Mouse (Mus musculus): ENCODE measurements around the gene Plpp3. TPM values are rescaled to one million over a fixed set of nuclear protein-coding genes. Genes with fewer than 3 reads are reported as not detected.

The Plpp3 gene
- polyA plus RNA-seq, 1 experiment, result 7.0 TPM

DNA sequence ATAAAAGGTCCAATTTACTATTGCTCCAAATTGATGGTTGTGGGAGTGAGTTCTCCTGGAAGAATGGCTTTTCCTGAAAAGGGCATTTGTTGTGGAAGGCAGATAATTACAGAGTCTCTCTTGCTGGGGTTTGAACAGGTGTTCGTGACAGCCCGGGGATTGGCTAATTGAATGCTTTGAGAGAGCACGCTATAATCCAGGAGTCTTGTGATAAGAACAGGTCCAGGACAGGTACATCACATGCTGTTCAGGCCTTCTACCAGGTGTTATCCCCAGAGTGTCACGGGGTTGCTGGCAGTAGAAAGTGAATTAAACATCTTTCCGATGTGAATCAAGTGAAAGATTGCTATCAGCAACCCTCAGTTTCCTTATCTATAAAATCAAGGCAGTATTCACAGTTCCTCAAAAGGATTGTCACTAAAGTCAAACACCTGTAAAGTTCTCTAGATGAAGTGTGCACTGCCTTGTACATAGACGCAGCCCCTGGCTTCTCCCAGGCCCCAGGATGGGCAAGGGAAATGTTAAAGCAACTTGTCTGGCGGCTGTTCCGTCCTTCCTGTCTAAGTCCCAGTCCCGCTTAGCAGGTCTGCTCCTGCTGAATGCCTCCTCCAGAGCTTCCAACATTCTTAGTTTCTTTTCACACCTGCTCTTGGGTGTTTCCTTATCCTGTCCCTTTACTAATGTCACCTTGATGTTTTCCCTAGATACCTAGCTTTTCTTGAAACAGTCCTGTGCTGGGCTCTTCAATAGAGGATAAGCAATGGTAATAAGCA, 40.0 kb downstream of the Plpp3 start:
- TF ChIP-seq USF1 (IDR thresholded peaks at IDR 0.05; ENCODE audit: low read depth), result no peak
- TF ChIP-seq CEBPB (IDR thresholded peaks at IDR 0.05; ENCODE audit: low read depth), result no peak
- TF ChIP-seq MAX (IDR thresholded peaks at IDR 0.05), result no peak
- TF ChIP-seq MYOD1 (IDR thresholded peaks at IDR 0.05; ENCODE audit: control insufficient read depth, insufficient read length, low read depth), result no peak
- no peak for TF ChIP-seq CTCF (IDR thresholded peaks at IDR 0.05; ENCODE audit: control insufficient read depth, insufficient read depth, insufficient read length)
- TF ChIP-seq FOSL1 (IDR thresholded peaks at IDR 0.05; ENCODE audit: insufficient read depth, low read length, poor library complexity, severe bottlenecking), result no peak
- TF ChIP-seq MYOG (IDR thresholded peaks at IDR 0.05; ENCODE audit: control insufficient read depth, extremely low read depth, insufficient read length), result no peak
- peaks cover 5% of the 10 kb centered on the region for H3K36me3 ChIP-seq (ENCODE audit: control insufficient read depth, insufficient read depth)
- no peak overlapping the region for H3K4me3 ChIP-seq (ENCODE audit: insufficient read depth, poor library complexity, severe bottlenecking)
- H3K79me3 ChIP-seq (ENCODE audit: low read depth), result no peaks in the 10 kb centered on the region
- H3ac ChIP-seq (ENCODE audit: control insufficient read depth, insufficient read length, low read depth), result no peak overlapping the region
- H3K27me3 ChIP-seq (ENCODE audit: control insufficient read depth, insufficient read depth, insufficient read length), result no peaks in the 10 kb centered on the region
- H3K79me2 ChIP-seq (ENCODE audit: control insufficient read depth, insufficient read depth), result no peaks in the 10 kb centered on the region

DNA sequence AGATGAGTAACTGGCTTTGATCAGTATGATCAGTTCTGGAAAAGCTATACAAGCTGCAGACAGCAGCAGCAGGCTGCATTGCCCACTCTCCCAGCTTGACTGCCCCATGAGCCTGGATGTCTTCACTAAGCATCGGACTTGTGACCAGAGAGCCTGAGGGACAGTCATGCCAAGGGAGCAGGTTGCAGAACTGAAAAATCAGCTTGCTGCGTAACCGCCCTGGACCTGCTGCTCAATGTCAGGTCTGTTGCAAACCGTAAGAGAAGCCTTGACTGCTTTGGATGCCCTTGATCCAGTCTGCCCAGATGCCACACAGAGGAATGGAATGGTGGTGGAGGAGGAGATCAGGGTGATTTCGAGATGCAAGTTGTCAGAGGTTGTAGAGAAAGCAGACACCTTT, 41.5 kb downstream of the Plpp3 start:
- no peak overlapping the region for H3K4me3 ChIP-seq (ENCODE audit: insufficient read depth, poor library complexity, severe bottlenecking)
- no peaks in the 10 kb centered on the region for H3K79me2 ChIP-seq (ENCODE audit: control insufficient read depth, insufficient read depth)
- H3K79me3 ChIP-seq (ENCODE audit: low read depth), result no peaks in the 10 kb centered on the region
- H3K36me3 ChIP-seq (ENCODE audit: control insufficient read depth, insufficient read depth), result peaks cover 5% of the 10 kb centered on the region
- TF ChIP-seq USF1 (IDR thresholded peaks at IDR 0.05; ENCODE audit: low read depth), result no peak
- TF ChIP-seq CEBPB (IDR thresholded peaks at IDR 0.05; ENCODE audit: low read depth), result no peak
- no peak for TF ChIP-seq CTCF (IDR thresholded peaks at IDR 0.05; ENCODE audit: control insufficient read depth, insufficient read depth, insufficient read length)
- TF ChIP-seq MYOD1 (IDR thresholded peaks at IDR 0.05; ENCODE audit: control insufficient read depth, insufficient read length, low read depth), result no peak
- no peak for TF ChIP-seq MYOG (IDR thresholded peaks at IDR 0.05; ENCODE audit: control insufficient read depth, extremely low read depth, insufficient read length)
- TF ChIP-seq MAX (IDR thresholded peaks at IDR 0.05), result no peak
- TF ChIP-seq FOSL1 (IDR thresholded peaks at IDR 0.05; ENCODE audit: insufficient read depth, low read length, poor library complexity, severe bottlenecking), result no peak
- H3ac ChIP-seq (ENCODE audit: control insufficient read depth, insufficient read length, low read depth), result no peak overlapping the region
- H3K27me3 ChIP-seq (ENCODE audit: control insufficient read depth, insufficient read depth, insufficient read length), result no peaks in the 10 kb centered on the region

DNA sequence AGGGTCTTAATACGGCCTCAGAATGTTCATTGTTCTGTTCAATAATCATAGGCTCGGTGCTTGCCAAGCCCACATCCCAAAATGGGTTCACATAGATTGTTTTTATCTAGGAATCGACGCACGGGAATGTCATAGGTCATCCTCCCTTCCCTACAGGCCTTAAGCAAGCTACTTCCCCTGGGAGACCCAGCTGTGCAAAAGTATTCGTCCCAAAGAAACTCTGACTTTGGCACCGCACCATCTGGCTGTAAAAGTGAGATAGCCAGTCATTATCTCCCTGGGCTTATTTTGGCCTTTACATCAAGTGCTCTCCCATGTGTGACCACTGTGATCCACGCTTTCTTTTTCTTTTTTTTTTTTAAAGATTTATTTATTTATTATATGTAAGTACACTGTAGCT, 42.2 kb downstream of the Plpp3 start:
- TF ChIP-seq CTCF (IDR thresholded peaks at IDR 0.05; ENCODE audit: control insufficient read depth, insufficient read depth, insufficient read length) (no peak), USF1 (IDR thresholded peaks at IDR 0.05; ENCODE audit: low read depth) (no peak), CEBPB (IDR thresholded peaks at IDR 0.05; ENCODE audit: low read depth) (no peak), MYOG (IDR thresholded peaks at IDR 0.05; ENCODE audit: control insufficient read depth, extremely low read depth, insufficient read length) (no peak), FOSL1 (IDR thresholded peaks at IDR 0.05; ENCODE audit: insufficient read depth, low read length, poor library complexity, severe bottlenecking) (no peak), MAX (IDR thresholded peaks at IDR 0.05) (no peak), MYOD1 (IDR thresholded peaks at IDR 0.05; ENCODE audit: control insufficient read depth, insufficient read length, low read depth) (no peak)
- H3K27me3 ChIP-seq (ENCODE audit: control insufficient read depth, insufficient read depth, insufficient read length), result no peaks in the 10 kb centered on the region
- no peaks in the 10 kb centered on the region for H3K79me2 ChIP-seq (ENCODE audit: control insufficient read depth, insufficient read depth)
- no peak overlapping the region for H3K4me3 ChIP-seq (ENCODE audit: insufficient read depth, poor library complexity, severe bottlenecking)
- peaks cover 5% of the 10 kb centered on the region for H3K36me3 ChIP-seq (ENCODE audit: control insufficient read depth, insufficient read depth)
- no peak overlapping the region for H3ac ChIP-seq (ENCODE audit: control insufficient read depth, insufficient read length, low read depth)
- no peaks in the 10 kb centered on the region for H3K79me3 ChIP-seq (ENCODE audit: low read depth)

DNA sequence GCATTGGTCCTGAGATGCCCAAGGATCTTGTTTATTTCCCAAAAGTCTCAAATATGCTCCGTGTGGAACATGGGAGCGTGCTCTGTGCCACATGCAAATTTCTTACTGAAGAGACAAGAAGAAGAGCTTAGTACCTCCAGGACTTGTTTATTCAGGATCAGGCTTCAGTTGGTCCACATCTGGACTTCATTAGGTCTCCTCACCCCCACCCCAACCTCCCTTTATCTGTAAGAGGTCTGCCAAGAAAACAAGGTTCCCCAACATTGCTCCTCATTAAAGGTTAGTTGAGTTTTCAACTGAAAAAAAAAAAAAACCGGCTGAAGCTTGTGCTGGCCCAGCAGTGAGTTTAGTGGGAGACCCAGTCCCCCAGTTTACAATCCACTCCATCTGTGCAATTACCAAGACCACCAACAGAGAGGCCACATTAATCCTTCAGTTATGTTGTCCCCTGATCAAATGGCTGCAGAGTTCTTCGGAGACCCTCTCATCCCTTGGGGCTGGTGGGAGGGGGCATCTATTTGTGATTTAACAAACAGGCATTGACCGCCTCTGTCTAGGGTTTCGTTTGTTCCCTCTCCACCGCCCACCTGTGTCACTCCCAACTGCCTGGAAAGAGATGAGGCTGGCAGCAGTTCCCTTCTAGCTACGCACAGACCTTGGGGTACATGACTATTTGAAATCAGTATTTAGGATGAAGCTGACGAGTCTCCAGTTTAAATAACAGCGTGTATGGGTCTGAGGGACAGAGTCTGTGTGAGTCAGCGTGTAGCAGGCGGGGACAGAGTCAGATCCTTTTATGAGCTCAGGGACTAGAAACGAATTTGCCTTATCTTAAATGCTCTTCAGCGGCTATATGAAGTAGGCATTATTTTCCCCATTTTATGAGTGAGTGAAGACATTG, 43.7 kb downstream of the Plpp3 start:
- Histone ChIP-seq H3K4me3 (ENCODE audit: insufficient read depth, poor library complexity, severe bottlenecking) (no peak overlapping the region), H3K79me2 (ENCODE audit: control insufficient read depth, insufficient read depth) (no peaks in the 10 kb centered on the region), H3K79me3 (ENCODE audit: low read depth) (no peaks in the 10 kb centered on the region), H3ac (ENCODE audit: control insufficient read depth, insufficient read length, low read depth) (no peak overlapping the region), H3K36me3 (ENCODE audit: control insufficient read depth, insufficient read depth) (peaks cover 5% of the 10 kb centered on the region), H3K27me3 (ENCODE audit: control insufficient read depth, insufficient read depth, insufficient read length) (no peaks in the 10 kb centered on the region)
- TF ChIP-seq FOSL1 (IDR thresholded peaks at IDR 0.05; ENCODE audit: insufficient read depth, low read length, poor library complexity, severe bottlenecking) (no peak), CEBPB (IDR thresholded peaks at IDR 0.05; ENCODE audit: low read depth) (no peak), CTCF (IDR thresholded peaks at IDR 0.05; ENCODE audit: control insufficient read depth, insufficient read depth, insufficient read length) (no peak), MAX (IDR thresholded peaks at IDR 0.05) (no peak), MYOD1 (IDR thresholded peaks at IDR 0.05; ENCODE audit: control insufficient read depth, insufficient read length, low read depth) (no peak), MYOG (IDR thresholded peaks at IDR 0.05; ENCODE audit: control insufficient read depth, extremely low read depth, insufficient read length) (no peak), USF1 (IDR thresholded peaks at IDR 0.05; ENCODE audit: low read depth) (no peak)

DNA sequence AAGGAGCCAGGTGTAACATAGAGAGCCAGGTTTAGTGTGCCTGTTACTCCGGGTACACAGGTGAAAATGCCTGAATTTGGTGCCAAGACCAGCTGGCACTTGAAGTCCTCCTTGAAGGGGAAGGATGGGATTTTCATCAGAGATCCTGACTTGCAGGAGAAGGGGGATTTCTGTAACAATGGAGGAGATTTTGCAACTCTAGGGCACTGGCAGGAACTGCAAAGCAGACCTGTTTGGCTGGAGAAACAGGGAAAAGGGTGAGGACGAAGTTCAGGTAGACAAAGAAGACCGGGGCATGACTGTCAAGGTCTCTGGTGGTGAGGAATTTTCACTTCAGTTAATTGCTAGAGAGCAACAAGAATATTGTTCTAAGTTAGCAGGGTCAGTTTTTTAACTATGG, 45.3 kb downstream of the Plpp3 start:
- Histone ChIP-seq H3K79me3 (ENCODE audit: low read depth) (no peaks in the 10 kb centered on the region), H3K27me3 (ENCODE audit: control insufficient read depth, insufficient read depth, insufficient read length) (no peaks in the 10 kb centered on the region), H3K36me3 (ENCODE audit: control insufficient read depth, insufficient read depth) (peaks cover 2% of the 10 kb centered on the region), H3K79me2 (ENCODE audit: control insufficient read depth, insufficient read depth) (no peaks in the 10 kb centered on the region), H3ac (ENCODE audit: control insufficient read depth, insufficient read length, low read depth) (no peak overlapping the region), H3K4me3 (ENCODE audit: insufficient read depth, poor library complexity, severe bottlenecking) (no peak overlapping the region)
- TF ChIP-seq MYOD1 (IDR thresholded peaks at IDR 0.05; ENCODE audit: control insufficient read depth, insufficient read length, low read depth) (no peak), CTCF (IDR thresholded peaks at IDR 0.05; ENCODE audit: control insufficient read depth, insufficient read depth, insufficient read length) (no peak), USF1 (IDR thresholded peaks at IDR 0.05; ENCODE audit: low read depth) (no peak), MYOG (IDR thresholded peaks at IDR 0.05; ENCODE audit: control insufficient read depth, extremely low read depth, insufficient read length) (no peak), MAX (IDR thresholded peaks at IDR 0.05) (no peak), FOSL1 (IDR thresholded peaks at IDR 0.05; ENCODE audit: insufficient read depth, low read length, poor library complexity, severe bottlenecking) (no peak), CEBPB (IDR thresholded peaks at IDR 0.05; ENCODE audit: low read depth) (no peak)

Data from C2C12 (cell line).